Mouse (Mus musculus) embryonic facial prominence, embryonic 13.5 days (tissue): Measurements from ENCODE around the gene Dtx3. TPM values are rescaled to one million over a fixed set of nuclear protein-coding genes. Genes with fewer than 3 reads are reported as not detected.

Source experiments
- ATAC-seq: fragments of 200-750 bp; cut with Nextera tagmentation; 2 replicates; pipeline ENCODE4 v1.8.0; 2017; ENCODE audit warnings: low read depth; ENCODE audit not compliant: insufficient number of reproducible peaks, insufficient read depth, low FRiP score, low TSS enrichment
- H3K27ac ChIP-seq: fragments of 300-500 bp; sonication (generic); 2 replicates; pipeline ENCODE4 v1.5.1; 2015; ENCODE audit warnings: moderate library complexity, mild to moderate bottlenecking, inconsistent platforms
- H3K27me3 ChIP-seq: fragments of 300-500 bp; sonication (generic); 2 replicates; pipeline ENCODE4 v1.6.1; 2015; ENCODE audit warnings: mild to moderate bottlenecking, inconsistent platforms
- H3K36me3 ChIP-seq: fragments of 300-500 bp; sonication (generic); 2 replicates; pipeline ENCODE4 v1.6.1; 2015; ENCODE audit warnings: mild to moderate bottlenecking, inconsistent platforms
- H3K4me1 ChIP-seq: fragments of 300-500 bp; sonication (generic); 2 replicates; pipeline ENCODE4 v1.6.1; 2015; ENCODE audit warnings: inconsistent platforms
- H3K4me2 ChIP-seq: fragments of 300-500 bp; sonication (generic); 2 replicates; pipeline ENCODE4 v1.6.1; 2015; ENCODE audit warnings: moderate library complexity, mild to moderate bottlenecking, inconsistent platforms
- H3K4me3 ChIP-seq: fragments of 300-500 bp; sonication (generic); 2 replicates; pipeline ENCODE4 v1.5.1; 2015; ENCODE audit warnings: mild to moderate bottlenecking, inconsistent platforms
- H3K9ac ChIP-seq: fragments of 300-500 bp; sonication (generic); 2 replicates; pipeline ENCODE4 v1.6.1; 2015; ENCODE audit warnings: mild to moderate bottlenecking, inconsistent platforms
- H3K9me3 ChIP-seq: fragments of 300-500 bp; sonication (generic); 2 replicates; pipeline ENCODE4 v1.6.1; 2016; ENCODE audit warnings: inconsistent platforms
- WGBS: fragments of 180-500 bp; shearing (Covaris S2); methylation state at CpG from one replicate; pipeline ENCODE4 v1.1.7; 2015; ENCODE audit warnings: mixed read lengths; 5-methylcytosine and 5-hydroxymethylcytosine counted together
- polyA plus RNA-seq: library from polyadenylated mRNA; unstranded; fragments of >200 nt; fragmentation: Nextera tagmentation; extraction: Ambion mirVana; gene quantifications from 2 replicates; pipeline ENCODE4 v1.2.1, GENCODE M21; 2015

Gene Dtx3
- polyA plus RNA-seq, 1 experiment from 2014 or later, result 165 TPM

DNA sequence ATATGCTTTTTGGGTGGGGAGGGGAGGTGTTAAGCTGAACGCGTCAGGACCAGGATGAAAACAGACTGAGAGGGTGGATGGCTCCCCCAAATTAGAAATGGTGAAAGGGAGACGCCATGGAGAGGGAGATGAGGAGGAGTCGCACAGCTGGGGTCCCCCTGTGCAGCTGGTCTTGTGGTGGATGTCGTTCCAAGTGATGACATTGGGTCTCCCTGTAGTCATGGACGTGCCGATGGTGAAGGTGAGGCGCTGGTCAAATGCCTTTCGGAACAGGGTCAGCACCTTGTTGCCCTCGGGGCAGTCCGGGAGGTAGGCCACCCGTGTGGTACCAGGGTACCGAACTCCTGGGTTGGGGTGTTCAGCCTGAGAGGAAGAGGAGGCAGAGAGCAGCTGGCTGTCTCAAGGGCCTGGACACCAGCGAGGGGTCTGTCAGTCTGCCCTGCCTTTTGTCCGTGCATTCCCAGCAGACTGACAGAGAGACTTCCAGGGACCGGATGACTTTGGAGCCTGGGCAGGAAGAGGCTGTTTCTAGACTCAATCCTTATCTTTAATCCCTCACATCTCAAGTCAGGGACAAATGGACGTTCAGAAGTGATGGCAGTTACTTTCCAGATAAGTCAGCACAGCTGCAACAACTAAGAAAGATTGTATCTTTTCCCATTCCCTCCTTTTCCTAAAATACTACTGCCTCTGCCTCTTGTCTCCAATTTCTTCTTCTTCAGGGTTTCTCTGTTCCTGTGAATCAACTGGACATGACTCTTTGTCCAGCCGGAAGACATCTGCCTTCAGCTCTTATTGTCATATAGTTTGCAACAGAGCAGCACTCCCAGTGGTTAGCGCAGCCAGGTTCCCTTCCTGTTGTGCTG lies 4.1 kb downstream of the Dtx3 start:
- 75% methylated on average over 19 of the region's 19 CpGs for WGBS
- peak overlapping the region; percentile 36; the same call in 1 of the 2 replicates for H3K9ac ChIP-seq
- H3K27ac ChIP-seq, result peak overlapping the region; percentile 98
- H3K4me1 ChIP-seq, result peaks cover 63% of the 10 kb centered on the region
- H3K36me3 ChIP-seq, result peaks cover 31% of the 10 kb centered on the region
- ATAC-seq, result no peak
- H3K9me3 ChIP-seq, result no peaks in the 10 kb centered on the region
- peak overlapping the region; percentile 94 for H3K4me2 ChIP-seq
- H3K27me3 ChIP-seq, result no peaks in the 10 kb centered on the region
- peak overlapping the region; percentile 79; the same call in 1 of the 2 replicates for H3K4me3 ChIP-seq

DNA sequence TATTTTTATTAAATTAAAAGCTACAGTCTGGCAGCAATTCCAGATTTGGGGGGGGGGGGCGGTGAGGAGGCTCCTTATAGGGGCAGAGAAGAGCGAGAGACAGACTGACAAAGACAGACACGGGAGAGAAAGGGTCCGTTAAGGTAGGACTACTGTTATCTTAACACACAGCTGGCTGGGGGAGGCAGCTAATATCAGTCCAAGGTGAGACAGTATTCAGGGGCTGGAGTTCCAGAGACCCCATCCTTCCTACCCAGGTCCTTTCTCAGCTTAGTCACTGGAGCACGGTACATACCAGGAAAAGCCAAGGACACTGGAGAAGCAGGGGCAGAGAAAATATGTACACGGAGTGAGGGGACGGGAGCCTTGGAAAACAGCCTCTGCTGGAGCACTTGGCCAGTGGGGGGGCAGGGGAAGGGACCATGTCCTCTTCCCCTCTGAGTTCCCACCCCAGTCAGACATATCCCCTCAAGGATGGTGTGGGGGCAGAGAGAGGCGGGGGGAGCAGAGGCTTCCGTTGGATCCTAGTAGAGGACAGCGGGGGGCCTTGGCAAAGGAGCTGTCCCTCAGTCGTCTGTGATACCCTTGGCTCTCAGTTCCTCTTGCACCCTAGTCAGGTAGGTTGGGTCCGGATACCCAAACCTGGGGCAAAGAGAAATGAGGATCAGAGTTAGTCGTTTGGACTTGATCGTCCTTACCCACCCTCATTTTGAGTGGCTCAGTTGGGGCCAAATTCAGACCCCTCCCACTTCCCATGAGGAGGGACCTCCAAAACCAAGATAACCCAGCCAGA lies 4.9 kb downstream of the Dtx3 start:
- peaks cover 60% of the 10 kb centered on the region for H3K4me1 ChIP-seq
- no peaks in the 10 kb centered on the region for H3K9me3 ChIP-seq
- peak overlapping the region; percentile 86 for H3K9ac ChIP-seq
- H3K4me3 ChIP-seq, result peak overlapping the region; percentile 79
- peaks cover 36% of the 10 kb centered on the region for H3K36me3 ChIP-seq
- no peaks in the 10 kb centered on the region for H3K27me3 ChIP-seq
- H3K4me2 ChIP-seq, result peak overlapping the region; percentile 94
- no peak for ATAC-seq
- 31% methylated on average over 14 of the region's 14 CpGs for WGBS
- peak overlapping the region; percentile 98 for H3K27ac ChIP-seq

DNA sequence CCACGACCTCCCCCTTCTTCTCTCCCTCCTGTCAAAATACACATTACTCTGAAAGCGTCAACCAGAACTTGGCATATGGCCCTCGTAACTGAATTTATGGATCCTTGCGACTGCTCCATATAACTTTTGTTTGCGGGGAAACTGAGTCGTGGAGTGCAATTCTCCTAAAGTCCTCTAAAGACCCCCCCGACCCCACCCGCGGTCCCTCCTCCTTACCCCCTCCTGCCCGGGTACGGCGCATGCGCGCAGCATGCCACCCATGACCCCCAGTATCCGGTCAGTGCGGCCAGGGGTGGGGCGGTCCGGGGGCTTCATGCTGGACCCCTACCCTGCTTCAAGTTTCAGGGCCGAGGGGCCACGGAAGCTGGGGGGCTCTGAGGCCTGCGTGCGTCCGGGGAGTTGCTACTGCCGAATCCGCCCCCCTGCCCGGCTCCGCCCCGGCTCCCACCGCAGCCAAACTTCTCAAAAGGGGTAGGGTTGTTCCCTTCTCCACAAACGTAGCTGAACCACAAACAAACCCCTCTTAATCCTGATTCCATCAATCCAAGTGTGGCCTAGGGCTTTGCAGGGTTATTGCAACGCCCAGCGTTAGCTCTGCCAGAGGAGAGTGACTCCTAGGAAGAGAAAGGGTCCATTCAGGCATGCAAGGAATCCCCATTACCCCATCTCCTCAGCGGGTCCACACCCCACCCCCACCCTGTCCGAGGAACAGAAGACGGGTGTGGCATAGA lies 5.7 kb downstream of the Dtx3 start, which contains the start of gene Arhgef25:
Gene Arhgef25 (minus strand): TSS at position 433 of the 731 bp plus-strand sequence.
- ATAC-seq, result peak; percentile 66
- Histone ChIP-seq H3K4me2 (peak within 1 kb of the TSS; percentile 94), H3K9me3 (no peaks in the 10 kb centered on the region), H3K27me3 (no peaks in the 10 kb centered on the region), H3K4me3 (peak within 1 kb of the TSS; percentile 79), H3K4me1 (peaks cover 58% of the 10 kb centered on the region), H3K9ac (peak within 1 kb of the TSS; percentile 86), H3K27ac (peak within 1 kb of the TSS; percentile 98), H3K36me3 (peaks cover 43% of the 10 kb centered on the region)
- WGBS, result under 1% methylated on average over 35 of the region's 35 CpGs

DNA sequence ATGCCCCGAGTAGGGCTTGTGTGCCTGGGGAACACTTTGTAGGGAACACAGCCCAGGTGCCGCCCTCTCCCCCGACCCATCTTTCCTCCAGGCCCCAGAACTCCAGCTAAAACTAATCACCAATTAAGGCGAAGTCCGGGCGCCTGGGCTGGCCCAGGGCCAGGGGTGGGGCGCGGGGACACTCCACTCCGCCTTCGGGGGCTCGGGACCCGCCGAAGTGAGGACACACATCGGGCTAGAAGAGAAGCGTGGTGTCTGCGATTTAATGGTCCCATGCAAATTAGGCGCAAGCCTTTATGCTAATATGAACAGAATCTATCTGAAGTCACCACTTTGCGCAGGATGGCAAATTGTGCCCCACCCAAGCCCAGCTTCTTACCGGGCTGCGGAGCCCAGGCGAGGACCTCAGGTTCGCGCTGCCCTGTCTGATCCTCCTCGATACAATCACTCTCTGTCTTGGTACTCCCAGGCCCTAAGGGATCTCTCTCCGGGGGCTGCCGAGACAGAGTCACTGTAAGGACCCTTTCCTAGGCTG lies 6.3 kb downstream of the Dtx3 start:
- Histone ChIP-seq H3K4me2 (peak overlapping the region; percentile 94), H3K36me3 (peaks cover 50% of the 10 kb centered on the region), H3K9me3 (no peaks in the 10 kb centered on the region), H3K4me3 (peak overlapping the region; percentile 79), H3K27ac (peak overlapping the region; percentile 98), H3K9ac (peak overlapping the region; percentile 86), H3K27me3 (no peaks in the 10 kb centered on the region), H3K4me1 (peaks cover 58% of the 10 kb centered on the region)
- under 1% methylated on average over 26 of the region's 26 CpGs for WGBS
- no peak for ATAC-seq

GRCm38 (mm10) chr10:127188465-127189115 lies 6.9 kb downstream of the Dtx3 start:
- Histone ChIP-seq H3K36me3 (peaks cover 56% of the 10 kb centered on the region), H3K27me3 (no peaks in the 10 kb centered on the region), H3K4me2 (peak overlapping the region; percentile 94), H3K9me3 (no peaks in the 10 kb centered on the region), H3K27ac (peak overlapping the region; percentile 98), H3K9ac (peak overlapping the region; percentile 86), H3K4me3 (peak overlapping the region; percentile 79), H3K4me1 (peaks cover 62% of the 10 kb centered on the region)
- peak; percentile 81 for ATAC-seq
- under 1% methylated on average over 45 of the region's 46 CpGs for WGBS

DNA sequence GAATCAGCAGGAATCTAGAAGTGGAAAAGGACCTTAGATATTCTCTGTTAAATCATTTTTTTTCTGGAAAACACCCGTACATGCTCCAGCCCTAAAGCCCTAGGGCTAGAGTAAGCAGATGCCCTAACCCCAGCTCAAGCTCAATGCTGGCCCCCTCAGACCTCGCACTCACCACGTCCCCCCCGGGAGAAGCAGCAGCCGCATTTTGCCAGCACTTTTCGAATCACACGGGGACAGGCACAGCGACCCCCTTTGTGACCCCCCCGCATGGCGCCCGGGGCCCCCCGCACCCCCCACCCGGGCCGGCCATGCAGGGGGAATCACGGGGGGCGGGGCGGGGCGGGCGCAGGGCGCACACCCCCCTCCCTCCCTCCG lies 7.5 kb downstream of the Dtx3 start:
- 1% methylated on average over 19 of the region's 21 CpGs for WGBS
- no peaks in the 10 kb centered on the region for H3K9me3 ChIP-seq
- H3K9ac ChIP-seq, result peak overlapping the region; percentile 86
- no peak for ATAC-seq
- no peaks in the 10 kb centered on the region for H3K27me3 ChIP-seq
- H3K4me1 ChIP-seq, result peaks cover 60% of the 10 kb centered on the region
- peak overlapping the region; percentile 98 for H3K27ac ChIP-seq
- peak overlapping the region; percentile 79 for H3K4me3 ChIP-seq
- peaks cover 58% of the 10 kb centered on the region for H3K36me3 ChIP-seq
- peak overlapping the region; percentile 94 for H3K4me2 ChIP-seq

GRCm38 (mm10) chr10:127187371-127188078 lies 8.0 kb downstream of the Dtx3 start:
- Histone ChIP-seq H3K36me3 (peaks cover 58% of the 10 kb centered on the region), H3K4me1 (peaks cover 55% of the 10 kb centered on the region), H3K4me2 (peak overlapping the region; percentile 94), H3K27ac (peak overlapping the region; percentile 98), H3K4me3 (peak overlapping the region; percentile 79), H3K9me3 (no peaks in the 10 kb centered on the region), H3K27me3 (0 out of 2 replicates have a peak, but pooled peaks cover 2% of the 10 kb centered on the region), H3K9ac (peak overlapping the region; percentile 86)
- ATAC-seq, result no peak
- WGBS, result 42% methylated on average over 10 of the region's 10 CpGs

GRCm38 (mm10) chr10:127186451-127186850 lies 9.1 kb downstream of the Dtx3 start:
- Histone ChIP-seq H3K4me1 (peaks cover 46% of the 10 kb centered on the region), H3K36me3 (peaks cover 59% of the 10 kb centered on the region), H3K27ac (no peak overlapping the region), H3K9ac (no peak overlapping the region), H3K4me3 (no peak overlapping the region), H3K9me3 (no peaks in the 10 kb centered on the region), H3K4me2 (no peak overlapping the region), H3K27me3 (peaks cover 12% of the 10 kb centered on the region)
- WGBS, result 87% methylated on average over 1 of the region's 1 CpGs
- no peak for ATAC-seq

GRCm38 (mm10) chr10:127185506-127185905 lies 10.0 kb downstream of the Dtx3 start:
- Histone ChIP-seq H3K4me3 (no peak overlapping the region), H3K27ac (no peak overlapping the region), H3K4me2 (no peak overlapping the region), H3K9ac (no peak overlapping the region), H3K4me1 (peaks cover 39% of the 10 kb centered on the region), H3K27me3 (peaks cover 22% of the 10 kb centered on the region), H3K9me3 (no peaks in the 10 kb centered on the region), H3K36me3 (peaks cover 51% of the 10 kb centered on the region)
- ATAC-seq, result no peak
- 80% methylated on average over 15 of the region's 15 CpGs for WGBS

DNA sequence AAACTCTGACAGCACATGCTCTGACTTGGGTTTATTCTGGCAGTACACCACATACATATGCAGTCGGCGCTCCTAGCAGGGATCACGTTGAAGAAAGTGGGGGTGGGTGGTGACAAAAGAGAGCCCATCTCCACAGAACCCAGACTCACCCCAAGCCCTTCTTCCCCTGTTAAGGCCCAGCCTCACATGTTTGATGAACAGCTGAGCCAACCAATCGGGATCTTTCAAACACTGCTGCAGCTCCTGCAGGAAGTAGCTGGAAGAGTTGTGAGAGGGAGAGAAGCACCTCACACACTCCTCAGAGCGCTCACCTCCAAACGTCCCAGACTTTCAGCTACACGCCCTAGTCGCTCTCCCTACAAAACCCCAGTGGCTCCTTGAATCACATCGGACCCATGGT lies 10.4 kb downstream of the Dtx3 start:
- Histone ChIP-seq H3K27ac (no peak overlapping the region), H3K27me3 (peaks cover 26% of the 10 kb centered on the region), H3K4me2 (no peak overlapping the region), H3K36me3 (peaks cover 50% of the 10 kb centered on the region), H3K4me1 (peaks cover 39% of the 10 kb centered on the region), H3K4me3 (no peak overlapping the region), H3K9ac (no peak overlapping the region), H3K9me3 (no peaks in the 10 kb centered on the region)
- 71% methylated on average over 9 of the region's 9 CpGs for WGBS
- ATAC-seq, result no peak
